18 mouse cellular contexts compared by ENCODE assay signal in genomic region chr13:49462921-49463320, GRCm38 (mm10). TPM values are rescaled to one million over a fixed set of nuclear protein-coding genes. Genes with fewer than 3 reads are reported as not detected.
"Had no signal": no experiment of that assay in that cellular context is flagged by ENCODE, and none has a peak within 500 bp of the region (broad histone marks: within the 10 kb centered on the region; RNA-seq: fewer than 3 reads in every experiment).

No protein-coding gene starts in this region.

- H3K27me3 ChIP-seq: neural tube, embryonic 15.5 days; stomach, embryonic 15.5 days had no signal

- H3K4me1 ChIP-seq: neural tube, embryonic 15.5 days; stomach, embryonic 15.5 days had no signal

- H3K4me2 ChIP-seq: neural tube, embryonic 15.5 days; stomach, embryonic 15.5 days had no signal

- H3K4me3 ChIP-seq: neural tube, embryonic 15.5 days; stomach, embryonic 15.5 days had no signal

- H3K9ac ChIP-seq: neural tube, embryonic 15.5 days; stomach, embryonic 15.5 days had no signal

- H3K9me3 ChIP-seq: neural tube, embryonic 15.5 days; stomach, embryonic 15.5 days had no signal

- DNase-seq: retina, postnatal 1 day; right cerebral cortex, adult 18-20 months; right cerebral cortex, postnatal 14 days; right cerebral cortex, postnatal 25 days; right cerebral cortex, postnatal 4 days; spleen, adult 18-20 months; thymus, adult 18-20 months; thymus, adult 2 months; thymus, postnatal 14 days; thymus, postnatal 25 days; thymus, postnatal 36 days; thymus, postnatal 4 days had no signal

- H3K27ac ChIP-seq: neural tube, embryonic 15.5 days; stomach, embryonic 15.5 days; stomach, postnatal 0 days had no signal

RNA-seq across cellular contexts. Expression of gene Tes3-ps, which starts 30.2 kb away (rescaled TPM):
- polyA plus RNA-seq: small intestine, adult 2 months; spleen, adult 2 months; thymus, adult 2 months had no signal

RNA-seq across cellular contexts. Expression of gene Ecm2, which starts 41.7 kb away (rescaled TPM):
- total RNA-seq: neutrophil, adult 5-6 weeks had no signal
